Mouse (Mus musculus) embryonic facial prominence, embryonic 14.5 days (tissue): ENCODE measurements around the gene Vps35l. TPM values are rescaled to one million over a fixed set of nuclear protein-coding genes. Genes with fewer than 3 reads are reported as not detected.

Experiments used
- ATAC-seq: fragments of 200-750 bp; cut with Nextera tagmentation; 2 replicates; pipeline ENCODE4 v1.8.0; 2017; ENCODE audit warnings: low read depth, moderate number of reproducible peaks, moderate TSS enrichment
- DNase-seq: peaks from one replicate; pipeline ENCODE4 v3.0.0-alpha.2; 2015; ENCODE audit warnings: low spot score
- H3K27ac ChIP-seq: fragments of 300-500 bp; sonication (generic); replicated peaks from 2 replicates; pipeline ENCODE4 v1.5.1; 2014; ENCODE audit warnings: low read depth, mild to moderate bottlenecking, low read length, moderate library complexity
- H3K27me3 ChIP-seq: fragments of 300-500 bp; sonication (generic); replicated peaks from 2 replicates; pipeline ENCODE4 v1.6.1; 2014; ENCODE audit warnings: low read length; ENCODE audit not compliant: control insufficient read depth, insufficient read depth
- H3K36me3 ChIP-seq: fragments of 300-500 bp; sonication (generic); 2 replicates; pipeline ENCODE4 v1.6.1; 2014; ENCODE audit warnings: low read length, mixed read lengths; ENCODE audit not compliant: control insufficient read depth, insufficient read depth
- H3K4me1 ChIP-seq: fragments of 300-500 bp; sonication (generic); 2 replicates; pipeline ENCODE4 v1.6.1; 2014; ENCODE audit warnings: antibody characterized with exemption, low read length; ENCODE audit not compliant: control insufficient read depth, insufficient read depth
- H3K4me2 ChIP-seq: fragments of 300-500 bp; sonication (generic); 2 replicates; pipeline ENCODE4 v1.6.1; 2014; ENCODE audit warnings: low read depth, mild to moderate bottlenecking, low read length, moderate library complexity, mixed read lengths
- H3K4me3 ChIP-seq: fragments of 300-500 bp; sonication (generic); 2 replicates; pipeline ENCODE4 v1.5.1; 2014; ENCODE audit warnings: low read depth, mild to moderate bottlenecking, low read length
- H3K9ac ChIP-seq: fragments of 300-500 bp; sonication (generic); 2 replicates; pipeline ENCODE4 v1.6.1; 2014; ENCODE audit warnings: low read depth, mild to moderate bottlenecking, low read length, moderate library complexity, mixed read lengths
- H3K9me3 ChIP-seq: fragments of 300-500 bp; sonication (generic); 2 replicates; pipeline ENCODE4 v1.6.1; 2016; ENCODE audit warnings: low read length; ENCODE audit not compliant: control insufficient read depth
- whole genome bisulfite sequencing: fragments of 180-500 bp; shearing (Covaris S2); extraction: QIAGEN DNeasy Blood & Tissue Kit; methylation state at CpG from one replicate; pipeline ENCODE4 v1.1.7; 2014; 5-methylcytosine and 5-hydroxymethylcytosine counted together
- polyA plus RNA-seq: library from polyadenylated mRNA; unstranded; fragments of >200 nt; fragmentation: Nextera tagmentation; extraction: Ambion mirVana; gene quantifications from 2 replicates; pipeline ENCODE4 v1.2.1, GENCODE M21; 2014

Gene Vps35l
- polyA plus RNA-seq, 1 experiment from 2014 or later = 62.7 TPM

GRCm38 (mm10) chr7:118821887-118822556 lies 82.0 kb downstream of the Vps35l start:
- ATAC-seq (no peak), DNase-seq (no peak)
- H3K9ac ChIP-seq = no peak overlapping the region
- H3K27ac ChIP-seq = no peak overlapping the region
- no peaks in the 10 kb centered on the region for H3K27me3 ChIP-seq
- no peaks in the 10 kb centered on the region for H3K9me3 ChIP-seq
- H3K36me3 ChIP-seq = peaks cover 37% of the 10 kb centered on the region
- WGBS = 91% methylated on average over 12 of the region's 12 CpGs
- no peaks in the 10 kb centered on the region for H3K4me1 ChIP-seq
- H3K4me2 ChIP-seq = no peak overlapping the region
- H3K4me3 ChIP-seq = no peak overlapping the region

GRCm38 (mm10) chr7:118824451-118824850 lies 84.4 kb downstream of the Vps35l start:
- no peaks in the 10 kb centered on the region for H3K9me3 ChIP-seq
- no peak overlapping the region for H3K27ac ChIP-seq
- no peaks in the 10 kb centered on the region for H3K27me3 ChIP-seq
- H3K4me2 ChIP-seq = no peak overlapping the region
- H3K4me1 ChIP-seq = no peaks in the 10 kb centered on the region
- no peak for DNase-seq
- H3K4me3 ChIP-seq = no peak overlapping the region
- H3K36me3 ChIP-seq = peaks cover 15% of the 10 kb centered on the region
- no peak for ATAC-seq
- 43% methylated on average over 7 of the region's 7 CpGs for WGBS
- no peak overlapping the region for H3K9ac ChIP-seq

GRCm38 (mm10) chr7:118827975-118828416 lies 88.0 kb downstream of the Vps35l start:
- peaks cover 17% of the 10 kb centered on the region for H3K36me3 ChIP-seq
- H3K9ac ChIP-seq = no peak overlapping the region
- H3K4me1 ChIP-seq = no peaks in the 10 kb centered on the region
- ATAC-seq = peak; percentile 48
- peak; percentile 35 for DNase-seq
- no peak overlapping the region for H3K27ac ChIP-seq
- H3K27me3 ChIP-seq = no peaks in the 10 kb centered on the region
- H3K4me2 ChIP-seq = no peak overlapping the region
- 37% methylated on average over 5 of the region's 5 CpGs for WGBS
- no peaks in the 10 kb centered on the region for H3K9me3 ChIP-seq
- H3K4me3 ChIP-seq = no peak overlapping the region

GRCm38 (mm10) chr7:118837901-118838300 lies 97.9 kb downstream of the Vps35l start:
- H3K4me2 ChIP-seq = no peak overlapping the region
- H3K4me1 ChIP-seq = no peaks in the 10 kb centered on the region
- ATAC-seq = no peak
- no peak for DNase-seq
- peaks cover 91% of the 10 kb centered on the region for H3K36me3 ChIP-seq
- H3K27me3 ChIP-seq = no peaks in the 10 kb centered on the region
- H3K9ac ChIP-seq = no peak overlapping the region
- 94% methylated on average over 5 of the region's 5 CpGs for WGBS
- no peak overlapping the region for H3K4me3 ChIP-seq
- H3K9me3 ChIP-seq = peaks cover 3% of the 10 kb centered on the region; the same call in 1 of the 2 replicates
- H3K27ac ChIP-seq = no peak overlapping the region

- no peak overlapping the region for H3K9ac ChIP-seq
- H3K36me3 ChIP-seq = peaks cover 91% of the 10 kb centered on the region
- DNase-seq = no peak
- H3K27ac ChIP-seq = no peak overlapping the region; the same call in 1 of the 2 replicates
- H3K4me1 ChIP-seq = no peaks in the 10 kb centered on the region
- ATAC-seq = no peak
- no peak overlapping the region for H3K4me2 ChIP-seq
- H3K9me3 ChIP-seq = peaks cover 3% of the 10 kb centered on the region; the same call in 1 of the 2 replicates
- no peaks in the 10 kb centered on the region for H3K27me3 ChIP-seq
- no peak overlapping the region for H3K4me3 ChIP-seq
- 55% methylated on average over 8 of the region's 8 CpGs for WGBS
Measured at GRCm38 (mm10) chr7:118841030-118841745, 101.2 kb downstream of the Vps35l start.

- Histone ChIP-seq H3K9me3 (peaks cover 3% of the 10 kb centered on the region; the same call in 1 of the 2 replicates), H3K9ac (no peak overlapping the region), H3K27me3 (no peaks in the 10 kb centered on the region), H3K4me1 (no peaks in the 10 kb centered on the region), H3K27ac (no peak overlapping the region; the same call in 1 of the 2 replicates), H3K36me3 (peaks cover 89% of the 10 kb centered on the region), H3K4me3 (no peak overlapping the region), H3K4me2 (no peak overlapping the region)
- DNase-seq (no peak), ATAC-seq (no peak)
- 63% methylated on average over 1 of the region's 1 CpGs for WGBS
Measured at GRCm38 (mm10) chr7:118841796-118842195, 101.8 kb downstream of the Vps35l start.

- 66% methylated on average over 4 of the region's 4 CpGs for WGBS
- no peak overlapping the region for H3K4me3 ChIP-seq
- H3K4me2 ChIP-seq = no peak overlapping the region
- H3K36me3 ChIP-seq = peaks cover 89% of the 10 kb centered on the region
- ATAC-seq = no peak
- H3K9ac ChIP-seq = no peak overlapping the region
- DNase-seq = no peak
- H3K27ac ChIP-seq = no peak overlapping the region; the same call in 1 of the 2 replicates
- H3K27me3 ChIP-seq = no peaks in the 10 kb centered on the region
- H3K4me1 ChIP-seq = no peaks in the 10 kb centered on the region
- peaks cover 3% of the 10 kb centered on the region; the same call in 1 of the 2 replicates for H3K9me3 ChIP-seq
Measured at GRCm38 (mm10) chr7:118842938-118843337, 102.9 kb downstream of the Vps35l start.

GRCm38 (mm10) chr7:118845141-118845540 lies 105.1 kb downstream of the Vps35l start:
- Histone ChIP-seq H3K9ac (no peak overlapping the region), H3K4me1 (no peaks in the 10 kb centered on the region), H3K27ac (no peak overlapping the region), H3K27me3 (no peaks in the 10 kb centered on the region), H3K4me2 (no peak overlapping the region), H3K9me3 (no peaks in the 10 kb centered on the region), H3K4me3 (no peak overlapping the region), H3K36me3 (peaks cover 88% of the 10 kb centered on the region)
- 79% methylated on average over 5 of the region's 5 CpGs for WGBS
- ATAC-seq (no peak), DNase-seq (no peak)
